Mouse (Mus musculus) induced T-regulatory cell, adult 2 months (primary cell): ENCODE results near the gene Slc38a4.

ENCODE experiments used
- DNase-seq: peaks from one replicate; pipeline ENCODE4 v3.0.0-alpha.2; 2012; ENCODE audit warnings: low read depth

The Slc38a4 gene

GRCm38 (mm10) chr15:96966326-96966725 lies 89.4 kb downstream of the Slc38a4 start:
- DNase-seq, result no peak

GRCm38 (mm10) chr15:96963735-96964134 lies 92.0 kb downstream of the Slc38a4 start:
- no peak for DNase-seq

DNA sequence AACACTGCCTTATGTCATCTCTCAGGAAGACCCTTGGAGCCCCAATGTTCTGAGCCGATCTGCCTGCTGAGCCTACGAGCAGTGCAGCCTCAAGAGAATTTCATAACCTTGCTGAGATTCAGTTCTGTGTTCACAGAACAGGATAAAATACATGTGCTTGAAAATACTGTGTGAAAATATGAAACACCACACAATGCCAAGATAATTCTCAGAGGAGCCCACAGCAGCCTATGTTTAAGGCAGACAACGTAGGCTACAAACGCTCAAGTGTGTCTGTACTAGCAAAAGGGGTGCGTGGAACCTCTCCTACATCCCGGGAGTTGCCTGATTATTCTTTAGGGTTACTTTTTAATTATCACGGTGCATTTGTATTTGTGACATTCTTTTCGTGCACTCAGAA lies 92.4 kb downstream of the Slc38a4 start:
- no peak for DNase-seq

DNA sequence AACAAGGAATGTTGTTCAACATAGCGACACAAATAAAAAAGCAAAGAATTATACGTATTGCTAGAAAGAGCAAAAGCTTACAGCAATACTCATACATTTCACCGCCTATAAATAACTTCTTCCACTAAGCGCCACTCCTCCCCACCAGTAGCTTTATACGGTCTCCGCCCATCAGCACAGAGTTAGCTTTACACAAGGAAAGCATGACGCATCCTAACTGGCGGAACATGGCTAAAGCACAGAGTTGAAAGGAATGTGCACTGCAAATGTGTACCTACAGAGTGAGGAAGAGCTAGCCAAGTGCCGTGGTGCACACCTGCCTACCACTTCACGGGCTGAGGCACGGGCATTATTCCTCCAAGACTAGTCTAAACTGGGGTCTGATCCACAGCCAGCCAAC lies 95.4 kb downstream of the Slc38a4 start:
- no peak for DNase-seq

GRCm38 (mm10) chr15:96959247-96959646 lies 96.5 kb downstream of the Slc38a4 start:
- no peak for DNase-seq

DNA sequence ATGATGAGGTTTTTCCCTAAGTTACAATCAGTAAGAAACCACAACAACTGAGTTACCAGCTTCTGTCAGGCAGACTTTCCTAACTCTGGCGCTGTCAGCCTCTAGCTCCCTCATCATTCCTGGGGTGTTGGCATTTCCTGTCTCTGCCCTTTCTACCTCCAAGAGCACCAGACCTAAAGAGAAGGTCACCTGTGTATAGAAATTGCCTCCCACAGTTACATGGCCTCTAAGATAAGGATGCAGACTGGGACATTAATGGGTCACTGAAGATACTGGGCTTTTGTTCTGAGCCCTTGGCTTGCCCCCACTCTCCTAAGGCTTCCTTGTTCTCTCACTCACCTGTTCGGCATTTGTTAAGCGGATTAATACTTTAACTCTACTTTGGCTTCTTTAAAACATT lies 99.1 kb downstream of the Slc38a4 start:
- DNase-seq, result no peak

DNA sequence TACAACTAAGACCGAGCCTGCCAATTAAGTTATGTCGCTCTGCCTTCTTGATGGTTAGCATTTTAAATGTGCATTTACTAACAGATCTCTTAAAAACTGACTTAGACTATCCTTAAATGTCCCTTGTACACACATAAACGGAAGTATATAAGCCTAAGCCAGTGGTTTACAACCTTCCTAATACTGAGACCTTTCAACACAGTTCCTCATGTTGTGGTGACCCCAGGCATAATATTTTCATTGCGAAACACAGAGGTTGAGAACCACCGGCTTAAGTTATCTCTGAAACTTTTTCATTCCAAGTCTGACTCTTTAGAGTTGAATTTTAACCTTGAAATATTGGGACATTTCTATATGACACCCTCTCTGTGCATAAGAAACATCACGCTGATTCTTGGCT lies 101.4 kb downstream of the Slc38a4 start:
- DNase-seq, result no peak

DNA sequence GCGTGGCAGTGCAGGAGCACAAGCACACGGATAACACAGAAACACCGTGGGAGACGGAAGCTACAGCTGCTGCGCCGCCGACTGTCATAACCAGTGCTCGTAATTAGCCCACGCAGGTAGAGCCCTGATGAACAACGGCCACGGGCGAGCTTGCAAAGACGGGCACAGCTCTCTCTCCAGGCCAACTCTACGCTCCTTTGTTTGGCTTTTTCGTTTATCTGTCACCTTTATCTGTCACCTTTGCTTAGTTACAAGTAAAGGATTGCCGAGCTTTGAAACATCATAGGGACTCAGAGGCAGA lies 101.9 kb downstream of the Slc38a4 start:
- DNase-seq, result no peak

DNA sequence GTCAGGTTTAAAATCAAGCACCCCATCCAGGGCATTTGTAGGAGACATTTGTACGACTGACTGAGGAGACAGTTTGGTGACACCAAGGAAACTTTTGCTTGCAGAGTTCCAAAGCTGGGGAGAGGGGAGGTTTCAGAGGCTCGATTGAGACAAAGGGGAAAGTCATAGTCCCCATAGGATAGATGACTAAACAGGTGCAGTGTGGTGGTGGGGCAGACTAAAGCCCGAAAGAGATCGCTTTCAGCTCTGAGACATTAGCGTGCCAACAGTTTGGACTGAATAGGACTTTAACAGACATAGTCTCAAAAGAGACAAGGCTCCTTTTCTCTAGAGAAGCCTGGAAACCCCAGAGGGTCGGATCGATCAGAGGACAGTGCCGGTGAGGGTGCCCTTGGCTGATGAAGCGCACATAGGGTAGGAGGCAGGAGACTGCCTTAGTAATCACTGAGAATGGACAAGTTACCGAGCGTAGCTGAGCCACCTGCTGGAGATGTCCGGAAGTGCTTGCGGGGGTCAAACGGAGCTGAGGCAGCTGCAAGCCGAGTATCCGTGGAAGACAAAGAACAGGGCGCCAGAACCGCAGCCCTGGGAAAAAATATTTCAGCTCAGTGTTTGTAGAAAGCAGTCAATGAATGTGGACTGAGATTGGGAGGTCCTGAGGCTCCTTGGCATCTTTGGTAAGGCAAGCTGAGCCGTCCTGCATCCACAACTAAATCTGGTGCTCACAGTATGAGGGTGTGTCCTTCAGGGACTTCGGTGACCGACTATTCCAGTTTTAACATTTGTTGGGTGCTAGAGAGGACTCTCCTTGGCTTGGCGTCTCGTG lies 102.4 kb downstream of the Slc38a4 start:
- peak; percentile 59 for DNase-seq

- DNase-seq, result no peak
Measured at GRCm38 (mm10) chr15:96952488-96952887, 103.3 kb downstream of the Slc38a4 start.

DNA sequence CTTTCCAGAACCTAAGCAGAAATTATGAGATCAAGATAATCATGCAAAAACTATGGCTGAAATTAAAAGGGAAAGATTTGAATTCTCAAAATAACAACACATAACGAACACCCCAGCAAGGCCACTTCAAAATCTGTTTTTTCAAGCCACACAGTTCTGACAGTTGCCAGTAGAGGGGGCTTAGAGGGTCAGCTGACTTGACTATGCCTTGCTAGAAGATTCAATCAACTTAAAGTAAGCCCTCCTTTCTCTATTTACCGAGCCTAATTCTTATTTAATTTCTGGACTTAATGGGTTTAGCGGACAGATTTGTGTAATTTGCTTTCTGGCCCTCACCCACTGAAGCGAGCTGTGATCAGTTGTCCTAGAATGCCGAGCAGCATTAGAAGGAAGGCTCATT lies 104.0 kb downstream of the Slc38a4 start:
- DNase-seq, result no peak

DNA sequence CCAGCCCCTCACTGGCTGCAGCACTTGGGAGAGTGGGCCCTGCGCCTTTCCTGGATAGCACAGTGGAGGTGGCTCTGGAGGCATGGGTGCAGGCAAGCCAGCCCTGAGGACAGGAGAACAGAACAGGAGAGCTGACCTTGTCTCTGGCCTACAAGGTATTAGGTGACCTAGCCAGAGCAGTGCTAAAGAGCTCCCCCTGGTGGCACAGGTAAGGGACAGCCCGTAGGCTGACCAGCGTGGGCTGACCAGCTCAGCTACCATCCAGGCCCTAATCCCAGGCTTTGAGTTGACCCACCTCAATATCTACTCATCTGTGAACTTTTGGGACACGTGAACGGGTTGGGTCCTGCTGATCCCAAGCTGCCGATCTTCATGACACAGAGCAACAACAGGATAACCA lies 107.3 kb downstream of the Slc38a4 start:
- peak; percentile 62 for DNase-seq
